Mouse (Mus musculus) thymus, adult 18-20 months (tissue): Measurements from ENCODE around the gene 5830473C10Rik.

Experiments
- DNase-seq, 2 experiments: peaks; one replicate each; pipeline ENCODE4 v3.0.0; 2022; ENCODE audit warnings: mixed read lengths in 2 of 2

5830473C10Rik gene

DNA sequence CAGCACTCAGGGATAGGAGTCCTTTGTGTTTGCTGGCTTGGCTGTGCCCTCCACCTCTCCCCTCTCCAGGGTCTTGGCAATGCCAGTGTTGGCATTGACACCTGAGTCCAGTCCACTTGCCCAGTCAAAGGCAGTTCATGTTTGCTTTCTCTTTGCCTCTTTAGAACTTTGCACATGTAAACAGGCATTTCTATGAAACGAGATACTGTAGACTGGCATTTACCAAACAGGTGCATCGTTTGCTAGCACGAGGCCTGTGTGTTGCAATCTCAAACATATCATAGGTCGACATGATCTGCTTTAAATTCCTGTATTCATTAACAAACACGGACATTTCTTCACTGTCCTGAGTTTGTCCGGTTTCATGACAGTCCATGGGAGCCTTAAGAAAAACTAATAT, at the start of gene 5830473C10Rik:
TSS of gene 5830473C10Rik (plus strand) at position 365 of the 400 bp plus-strand sequence.
- DNase-seq = no peak

- DNase-seq = no peak
Observed at GRCm38 (mm10) chr5:90512288-90512955, 48.5 kb upstream of the 5830473C10Rik start.

DNA sequence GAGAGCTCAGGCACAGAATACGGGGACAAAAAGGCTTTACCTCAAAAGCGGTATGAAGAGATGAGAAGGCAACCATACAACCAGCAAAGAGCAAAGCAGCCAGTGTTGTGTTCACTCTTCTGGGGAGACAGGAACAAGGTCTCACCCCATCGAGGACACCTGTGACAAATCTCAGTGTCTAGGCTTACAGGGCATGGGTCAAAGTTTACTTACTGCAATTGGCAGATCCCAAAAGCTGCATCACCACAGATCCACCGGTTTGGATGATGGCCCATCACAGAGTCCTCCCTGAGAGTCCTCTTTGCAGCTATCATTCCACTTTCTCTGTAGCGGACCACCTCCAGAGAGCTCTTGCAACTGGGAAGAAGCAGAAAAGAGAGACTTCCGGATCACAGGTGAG, 45.3 kb upstream of the 5830473C10Rik start:
- DNase-seq = no peak

- DNase-seq = no peak
Observed at GRCm38 (mm10) chr5:90518356-90519100, 42.4 kb upstream of the 5830473C10Rik start, which contains the start of gene Afm. TSS of gene Afm (plus strand) at chr5:90518932.

- DNase-seq = no peak
Observed at GRCm38 (mm10) chr5:90551191-90551590, 9.7 kb upstream of the 5830473C10Rik start.

- DNase-seq = no peak
Observed at GRCm38 (mm10) chr5:90556052-90556451, 4.9 kb upstream of the 5830473C10Rik start.

GRCm38 (mm10) chr5:90561721-90562275, 891 bp downstream of the 5830473C10Rik start:
- no peak for DNase-seq

DNA sequence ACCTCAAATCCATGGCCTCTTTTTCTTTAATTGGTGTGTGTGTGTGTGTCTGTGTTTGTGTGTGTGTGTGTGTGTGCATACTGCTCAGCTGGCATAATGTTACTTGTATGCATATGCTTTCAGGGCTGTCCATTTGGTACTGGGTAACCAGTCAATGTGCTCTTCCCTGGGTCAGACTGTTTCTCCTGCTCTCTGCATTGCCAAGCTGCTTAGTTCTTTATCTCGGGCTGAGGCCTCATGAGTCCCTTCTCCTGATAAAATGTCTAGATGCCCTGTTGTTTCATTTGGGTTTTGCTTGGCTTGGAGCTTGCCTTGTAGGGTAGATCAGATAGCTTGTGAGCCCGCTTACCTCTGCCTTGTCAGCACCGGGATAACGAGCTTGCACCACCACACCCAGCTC, 2.0 kb downstream of the 5830473C10Rik start:
- no peak for DNase-seq

DNA sequence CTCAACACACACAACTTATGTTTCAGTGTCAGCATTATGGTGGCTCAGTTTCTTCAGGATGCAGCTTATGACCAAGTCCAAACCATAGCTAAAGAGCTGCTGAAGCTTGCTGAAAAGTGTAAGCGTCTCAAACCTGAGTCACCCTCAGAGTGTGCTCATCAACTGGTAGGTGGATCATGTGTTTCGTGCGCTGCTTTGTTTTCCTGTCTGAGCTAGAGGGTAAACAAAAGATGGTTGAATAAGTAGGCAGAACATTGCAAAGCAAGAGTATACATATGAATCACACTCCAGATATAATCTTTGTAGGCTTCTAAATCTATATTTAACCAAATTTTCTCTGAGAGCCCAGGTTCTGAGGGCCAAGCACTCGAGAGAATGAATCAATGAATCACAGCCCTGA, 3.3 kb downstream of the 5830473C10Rik start:
- no peak for DNase-seq

- DNase-seq = no peak
Observed at GRCm38 (mm10) chr5:90565205-90565604, 4.3 kb downstream of the 5830473C10Rik start.

DNA sequence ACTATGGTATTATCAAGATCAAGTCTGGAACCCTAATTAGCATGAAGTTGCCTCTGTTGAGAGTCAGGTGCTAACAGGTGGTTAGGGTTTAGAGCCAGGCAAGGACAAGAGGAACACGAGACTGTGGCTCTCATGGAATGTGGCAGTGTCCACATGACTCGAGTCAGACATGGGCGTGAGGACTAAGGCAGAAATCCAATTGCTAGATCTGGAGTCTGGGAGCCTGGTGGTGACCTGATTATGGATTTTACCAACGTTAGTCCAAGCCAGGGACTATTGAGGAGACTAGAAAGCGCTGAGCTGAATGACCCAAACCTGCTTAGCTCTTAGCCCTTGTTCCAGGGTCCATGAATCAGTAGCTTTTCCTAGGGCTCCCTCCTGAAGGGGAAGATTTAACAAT, 6.9 kb downstream of the 5830473C10Rik start:
- DNase-seq = no peak

DNA sequence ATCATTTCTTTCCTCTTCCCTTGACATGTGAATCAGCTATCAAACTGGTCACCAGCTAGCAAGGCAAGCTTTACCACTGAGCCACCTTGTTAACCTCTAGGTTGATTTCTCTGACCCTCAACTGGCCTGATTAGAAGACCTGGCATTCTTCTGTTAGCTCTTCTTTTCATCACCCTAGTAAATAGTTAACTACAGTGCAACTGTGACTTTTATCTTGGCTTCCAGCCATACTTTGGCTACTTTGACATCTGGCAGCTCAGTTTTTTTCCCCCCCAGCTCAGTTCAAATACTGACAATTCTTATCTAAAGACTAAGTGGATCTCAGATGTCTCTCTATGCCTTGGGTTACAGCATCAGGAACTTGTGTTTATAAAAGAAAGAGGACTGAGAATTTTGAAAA, 7.4 kb downstream of the 5830473C10Rik start:
- DNase-seq = no peak

DNA sequence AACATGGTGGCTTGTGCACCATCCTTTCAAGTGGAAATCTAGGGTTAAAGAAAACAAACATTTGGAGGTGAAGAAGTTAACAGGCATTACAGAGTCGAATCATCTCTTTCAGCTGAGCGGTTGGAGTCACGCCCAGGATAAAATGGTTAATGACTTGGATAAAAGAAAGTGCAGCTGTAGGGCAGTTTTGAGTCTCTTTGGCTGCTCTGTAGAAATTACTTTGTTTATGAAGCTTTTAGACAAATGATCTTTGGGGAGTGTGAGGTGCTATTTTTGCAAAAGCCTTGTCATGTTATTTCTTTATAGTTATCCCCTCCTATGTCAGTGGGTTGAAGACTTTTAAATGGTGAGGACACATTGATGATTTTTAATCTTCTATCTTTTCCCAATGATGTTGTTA, 10.3 kb downstream of the 5830473C10Rik start:
- DNase-seq = no peak

DNA sequence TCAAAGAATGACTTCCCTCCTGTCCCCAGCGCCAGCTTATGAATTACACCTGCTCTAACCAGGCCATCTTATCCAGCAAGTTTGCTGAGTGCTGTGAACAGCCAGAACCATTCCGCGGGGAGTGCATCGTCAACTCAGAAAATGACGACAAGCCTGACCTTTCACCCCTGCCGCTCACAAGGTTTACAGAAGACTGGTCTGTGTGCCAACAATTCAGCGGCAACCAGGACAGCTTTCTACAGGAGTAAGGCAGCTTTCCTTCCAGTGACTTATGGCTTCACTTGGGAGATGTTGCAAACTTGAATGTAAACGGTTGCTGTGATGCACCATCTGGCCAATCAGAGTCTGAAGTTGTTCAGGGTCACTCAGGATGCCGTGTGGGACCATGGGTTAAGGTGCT, 16.8 kb downstream of the 5830473C10Rik start:
- no peak for DNase-seq

DNA sequence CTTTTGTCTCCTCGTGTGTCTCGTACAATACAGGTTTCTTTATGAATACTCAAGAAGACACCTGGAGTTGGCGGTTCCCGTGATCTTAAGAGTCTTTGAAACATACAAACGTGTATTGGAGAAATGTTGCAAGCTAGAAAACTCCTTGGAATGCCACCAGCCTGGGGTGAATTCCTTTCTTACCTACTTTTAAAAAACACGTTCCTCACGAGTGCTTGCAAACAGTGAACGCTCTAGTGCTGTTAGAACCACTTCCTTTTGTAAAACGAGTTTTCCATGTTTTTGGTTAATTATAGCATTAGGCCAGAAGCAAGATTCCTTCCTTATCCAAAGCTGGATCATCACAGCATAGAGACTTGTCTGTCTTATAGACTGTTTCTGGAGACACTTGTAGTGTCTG, 18.6 kb downstream of the 5830473C10Rik start:
- DNase-seq = no peak

GRCm38 (mm10) chr5:90582179-90582578, 21.3 kb downstream of the 5830473C10Rik start:
- DNase-seq = no peak

GRCm38 (mm10) chr5:90584799-90585198, 23.9 kb downstream of the 5830473C10Rik start:
- DNase-seq = no peak

- no peak for DNase-seq
Observed at GRCm38 (mm10) chr5:90586511-90586910, 25.6 kb downstream of the 5830473C10Rik start.

DNA sequence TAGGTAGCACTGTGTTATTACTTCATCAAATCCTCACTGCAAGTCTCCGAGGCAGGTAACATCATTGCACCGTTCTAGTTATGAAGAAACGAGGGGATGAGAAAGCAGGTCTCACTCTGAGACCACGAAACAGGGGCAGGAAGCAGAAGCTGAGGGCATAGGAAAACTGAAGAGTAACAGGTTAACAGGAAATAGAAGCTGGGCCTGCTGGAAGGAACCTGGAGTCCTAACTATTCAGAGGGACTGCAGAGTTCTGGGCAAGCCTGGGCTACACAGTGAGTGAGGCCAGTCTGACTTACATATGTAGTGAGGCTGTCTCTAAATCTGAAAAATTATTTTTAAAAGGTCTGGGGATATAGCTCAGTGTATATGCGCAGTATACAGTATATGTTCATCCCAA, 27.2 kb downstream of the 5830473C10Rik start:
- DNase-seq = no peak

GRCm38 (mm10) chr5:90588708-90589595, 28.0 kb downstream of the 5830473C10Rik start:
- peak; percentile 11 to 12 for DNase-seq

DNA sequence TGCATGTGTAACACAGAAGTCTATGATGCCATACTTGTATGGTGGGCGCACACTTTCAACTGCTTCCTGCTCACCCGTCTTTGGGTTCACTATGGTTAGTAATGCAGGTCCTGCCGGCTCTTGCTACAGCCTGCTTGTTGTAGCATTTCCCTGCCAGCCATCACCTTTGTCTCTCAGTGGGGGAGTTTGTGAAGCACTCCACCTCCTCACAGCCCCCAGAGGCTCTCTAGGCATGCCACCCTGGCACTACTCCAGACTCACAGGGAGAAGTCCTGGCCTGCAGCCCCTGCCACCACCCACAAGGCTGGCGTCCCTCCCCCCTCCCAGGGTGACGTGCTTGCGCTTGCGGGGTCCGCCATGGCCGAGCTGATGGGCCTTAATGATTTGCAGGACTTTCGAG, 29.8 kb downstream of the 5830473C10Rik start:
- DNase-seq = no peak

GRCm38 (mm10) chr5:90591936-90592335, 31.0 kb downstream of the 5830473C10Rik start:
- DNase-seq = no peak

DNA sequence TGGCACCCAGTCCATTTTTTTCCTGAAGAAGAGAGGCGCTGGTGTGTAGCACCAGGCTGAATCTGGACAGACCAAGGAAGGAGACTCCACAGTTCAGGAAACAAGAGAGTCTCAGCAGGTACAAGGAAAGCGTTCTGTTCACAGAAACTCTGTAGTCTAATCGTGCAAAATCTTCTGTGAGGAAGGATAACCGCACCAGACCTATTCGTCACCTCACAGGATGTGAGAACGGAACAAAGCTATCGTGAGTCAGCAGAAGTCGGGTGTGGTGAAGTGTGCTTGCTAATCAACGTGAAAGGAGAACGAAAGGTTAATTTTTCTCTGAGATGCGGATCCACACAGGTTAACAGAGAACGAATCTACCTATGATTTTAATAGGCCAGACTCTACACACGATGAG, 34.0 kb downstream of the 5830473C10Rik start:
- no peak for DNase-seq
